Mouse (Mus musculus): ENCODE measurements around the gene Plekhb1.

DNA sequence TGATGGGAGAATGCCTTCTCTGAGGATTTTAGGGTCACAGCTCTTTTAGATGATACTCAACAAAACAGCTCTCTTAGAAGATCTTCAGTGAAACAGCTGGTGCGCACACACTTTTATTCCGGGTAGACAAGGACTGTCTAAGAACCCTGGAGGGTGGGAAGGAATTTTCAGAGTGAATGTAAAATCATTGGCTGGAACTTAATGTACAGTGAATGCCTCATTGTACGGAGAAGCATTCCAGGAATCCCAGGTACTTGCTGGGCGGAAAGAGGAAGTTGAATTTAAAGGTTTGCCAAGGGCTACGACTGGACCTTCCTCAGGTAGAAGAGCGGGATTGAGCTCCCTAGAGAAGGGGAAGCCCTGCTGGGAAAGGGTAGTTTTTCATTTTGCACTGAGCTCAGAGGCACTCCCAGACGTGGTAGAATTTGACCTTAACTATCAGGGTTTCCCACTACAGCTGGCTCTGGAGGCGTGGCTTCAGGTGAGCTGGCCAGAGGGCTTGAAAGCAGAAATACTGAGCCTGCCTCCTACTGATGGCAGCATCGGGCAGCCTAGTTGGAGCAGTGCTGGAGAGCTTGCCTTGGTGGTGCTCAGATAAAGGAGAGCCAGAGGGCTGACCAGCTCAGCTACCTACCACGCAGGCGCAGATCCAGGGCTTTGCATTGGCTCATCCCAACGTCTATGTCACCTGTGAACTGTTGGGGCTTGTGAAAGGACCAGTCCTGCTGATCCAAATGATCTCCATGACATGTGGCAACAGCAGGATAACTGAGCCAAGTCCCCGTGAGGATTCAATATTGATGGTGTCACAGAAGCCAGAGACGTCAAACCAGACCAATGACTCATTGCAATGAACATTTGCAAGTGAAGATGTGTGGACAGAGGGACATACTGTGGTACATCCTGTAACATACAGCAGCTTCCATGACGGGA, 17.0 kb upstream of the Plekhb1 start:
- TF ChIP-seq GATA1 (IDR thresholded peaks at IDR 0.05; ENCODE audit: low read length), result no peak
- no peak for TF ChIP-seq TAL1 (IDR thresholded peaks at IDR 0.05; ENCODE audit: low read length)

Data from erythroblast, embryonic 14.5 days (primary cell).